ENCODE assay signal across 13 mouse cellular contexts in the genomic region with DNA sequence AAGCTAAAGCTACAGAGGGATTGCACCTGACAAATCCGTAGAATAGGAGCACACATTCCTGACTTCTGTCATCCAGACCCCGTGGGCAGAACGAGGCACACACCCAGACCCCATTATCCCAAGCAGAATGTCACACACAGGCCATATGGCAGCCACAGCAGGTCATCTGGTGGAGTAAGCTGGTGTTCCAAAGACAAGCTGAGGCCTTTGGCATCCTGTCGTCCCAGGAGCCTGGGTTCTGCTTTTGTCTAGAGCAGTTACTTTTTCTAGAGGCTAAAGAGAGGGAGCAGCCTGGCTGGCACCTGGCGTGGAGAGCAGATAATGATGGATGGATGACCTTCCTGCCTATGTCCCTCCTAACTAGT.
A peak's percentile ranks its signal among the peaks of the same experiment; 100 is the strongest.
DNase-seq lines count a peak whose midpoint lies in the region; ATAC-seq and TF ChIP-seq lines count a peak whose summit lies in the region.
"Had no signal": no experiment of that assay in that cellular context is flagged by ENCODE, and none has a peak within 500 bp of the region (broad histone marks: within the 10 kb centered on the region; RNA-seq: fewer than 3 reads in every experiment).

No protein-coding gene starts in this region.

- H3K4me3 ChIP-seq in heart, adult 2 months = no peak overlapping the region
- no peak overlapping the region for H3K4me3 ChIP-seq in hindbrain, embryonic 14.5 days (replicated peaks; ENCODE audit: low read length)
- H3K4me3 ChIP-seq: lung, embryonic 15.5 days had no signal

- no peak for DNase-seq in heart, adult 2 months
- DNase-seq in heart, postnatal 4 days = no peak
- DNase-seq in ZHBTc4 (ENCODE audit: low read depth, low spot score) = peak; percentile 7
- DNase-seq in cerebellum, adult 9-10 months = peak; percentile 97
- DNase-seq in hindbrain, embryonic 14.5 days (ENCODE audit: low spot score) = peak; percentile 42
- no peak for DNase-seq in thymus, postnatal 4 days
- DNase-seq in embryo, embryonic 9.5 days (ENCODE audit: extremely low spot score) = no peak
- DNase-seq in kidney, postnatal 14 days = no peak
- DNase-seq: gastrocnemius, postnatal 10 days; kidney, postnatal 10 days had no signal

- peaks cover 25% of the 10 kb centered on the region for H3K4me1 ChIP-seq in heart, adult 2 months (ENCODE audit: control insufficient read depth, insufficient read depth, low read length)
- peaks cover 3% of the 10 kb centered on the region; the same call in 1 of the 2 replicates for H3K4me1 ChIP-seq in hindbrain, embryonic 14.5 days (replicated peaks; ENCODE audit: control insufficient read depth, insufficient read depth, low read length)

- H3K27ac ChIP-seq in heart, adult 2 months = peak overlapping the region; percentile 7; the same call in 1 of the 2 replicates
- H3K27ac ChIP-seq in hindbrain, embryonic 14.5 days = no peak overlapping the region
- H3K27ac ChIP-seq: lung, embryonic 15.5 days; stomach, postnatal 0 days had no signal

- whole genome bisulfite sequencing in heart, adult 2 months = 41% methylated on average over 5 of the region's 5 CpGs
- WGBS in hindbrain, embryonic 14.5 days = 20% methylated on average over 5 of the region's 5 CpGs

- TF ChIP-seq EP300 in heart, adult 2 months (IDR thresholded peaks at IDR 0.05; ENCODE audit: insufficient read depth, low read depth, low read length) = no peak

- no peak overlapping the region for H3K9ac ChIP-seq in heart, adult 2 months (ENCODE audit: low read depth, low read length)
- H3K9ac ChIP-seq in hindbrain, embryonic 14.5 days = no peak overlapping the region
- H3K9ac ChIP-seq: lung, embryonic 15.5 days had no signal

- TF ChIP-seq POLR2A in heart, adult 2 months (IDR thresholded peaks at IDR 0.05; ENCODE audit: insufficient read depth, low read depth, low read length) = no peak

- ATAC-seq in hindbrain, embryonic 14.5 days (ENCODE audit: low FRiP score) = peak; percentile 60
- ATAC-seq: CD4-positive, CD25-positive, alpha-beta regulatory T cell, adult 4 months had no signal

- H3K9me3 ChIP-seq in hindbrain, embryonic 14.5 days (ENCODE audit: control insufficient read depth, low read length) = no peaks in the 10 kb centered on the region
- H3K9me3 ChIP-seq: lung, embryonic 15.5 days had no signal

- no peak overlapping the region for H3K4me2 ChIP-seq in hindbrain, embryonic 14.5 days (replicated peaks)
- H3K4me2 ChIP-seq: lung, embryonic 15.5 days had no signal

- H3K79me2 ChIP-seq in heart, adult 2 months (replicated peaks; ENCODE audit: control insufficient read depth, insufficient read depth, low read length) = peaks cover 13% of the 10 kb centered on the region

- no peaks in the 10 kb centered on the region for H3K27me3 ChIP-seq in heart, adult 2 months (ENCODE audit: control insufficient read depth, insufficient read depth, low read length)
- H3K27me3 ChIP-seq in hindbrain, embryonic 14.5 days (ENCODE audit: control insufficient read depth, insufficient read depth, low read length) = no peaks in the 10 kb centered on the region
- H3K27me3 ChIP-seq: lung, embryonic 15.5 days had no signal

- intact Hi-C loops in heart, adult 2 months (cut with DNase I) = no loop called here

- H3K36me3 ChIP-seq in heart, adult 2 months (ENCODE audit: control insufficient read depth, insufficient read depth, low read length) = peaks cover 25% of the 10 kb centered on the region
- H3K36me3 ChIP-seq in hindbrain, embryonic 14.5 days (replicated peaks; ENCODE audit: control insufficient read depth, insufficient read depth) = no peaks in the 10 kb centered on the region
- H3K36me3 ChIP-seq: lung, embryonic 15.5 days had no signal

- no peak for TF ChIP-seq CTCF in heart, adult 2 months (IDR thresholded peaks at IDR 0.05)

Comparison
In these comparisons a context has a peak if more than half of its experiments do, and no peak if none do; other contexts are left out.
1. DNase-seq: peak in ZHBTc4 (single experiment), cerebellum, adult 9-10 months (single experiment) and hindbrain, embryonic 14.5 days (single experiment); none in heart, adult 2 months (0 of 2), heart, postnatal 4 days (single experiment), thymus, postnatal 4 days (single experiment), embryo, embryonic 9.5 days (single experiment) and kidney, postnatal 14 days (single experiment).